Mouse (Mus musculus): ENCODE measurements around the gene Prtn3. TPM values are rescaled to one million over a fixed set of nuclear protein-coding genes. Genes with fewer than 3 reads are reported as not detected.

The Prtn3 gene
- total and polyA plus RNA-seq, 3 experiments, result 0.30 to 0.39 TPM; not detected in 1

DNA sequence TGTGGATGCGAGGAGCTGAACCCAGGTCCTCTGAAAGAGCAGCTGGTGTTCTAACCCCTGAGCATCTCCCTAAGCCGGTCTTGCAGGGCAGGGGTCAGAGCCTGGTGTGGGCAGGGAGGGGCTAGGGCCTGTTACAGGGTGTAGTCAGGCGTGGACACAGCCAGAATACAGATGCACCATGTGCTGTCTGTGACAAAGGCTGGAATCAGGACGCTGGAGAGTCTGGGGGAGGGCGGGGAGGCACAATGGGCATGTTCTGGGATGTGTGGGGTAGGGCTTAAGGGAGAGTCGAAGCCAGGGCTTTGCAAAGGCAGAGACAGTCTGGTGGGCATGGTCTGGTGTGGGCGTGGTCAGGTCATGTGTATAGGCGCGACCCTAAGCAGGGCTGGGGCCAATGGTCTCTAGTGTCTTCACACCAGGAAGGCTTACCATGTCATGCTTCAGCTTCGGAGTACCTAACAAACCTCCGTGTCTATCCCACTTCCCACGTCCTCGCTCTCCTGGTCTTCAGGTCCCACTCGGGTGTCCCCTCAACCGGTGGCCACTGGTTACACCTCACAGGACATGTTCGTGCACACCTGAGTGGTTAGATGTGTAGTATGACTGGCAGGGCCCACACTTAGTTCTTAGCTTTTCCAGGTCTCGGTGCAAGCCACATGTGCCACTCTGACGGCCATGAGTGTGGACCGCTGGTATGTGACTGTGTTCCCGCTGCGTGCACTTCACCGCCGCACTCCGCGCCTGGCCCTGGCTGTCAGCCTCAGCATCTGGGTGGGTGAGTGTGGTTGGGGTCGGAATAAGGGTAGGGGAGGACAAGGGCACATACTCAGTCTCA, 46.0 kb downstream of the Prtn3 start:
- Histone ChIP-seq H3K79me2 (replicated peaks; ENCODE audit: control insufficient read depth, extremely low read depth, insufficient read depth, poor library complexity, severe bottlenecking) (no peaks in the 10 kb centered on the region; the same call in 1 of the 2 replicates), H3K4me3 (replicated peaks in 1 of 3; ENCODE audit: low read depth in 2 of 3, low read length in 2 of 3, poor library complexity in 1 of 3) (no peak overlapping the region), H3K27me3 (replicated peaks) (no peaks in the 10 kb centered on the region), H3K4me1 (ENCODE audit: control insufficient read depth in 1 of 2, insufficient read depth in 2 of 2) (peaks cover 9 to 33% of the 10 kb centered on the region in 2 experiments), H3K27ac (ENCODE audit: insufficient read depth, low read depth) (no peak overlapping the region), H3K4me2 (ENCODE audit: insufficient read depth, low read depth, poor library complexity, severe bottlenecking) (no peak overlapping the region), H3K9me3 (replicated peaks; ENCODE audit: low read length) (peaks cover 4% of the 10 kb centered on the region), H3K9ac (ENCODE audit: insufficient read depth, low read depth) (no peak overlapping the region), H3K36me3 (replicated peaks in 1 of 2; ENCODE audit: control insufficient read depth in 1 of 2, insufficient read depth in 1 of 2, low read length in 1 of 2) (no peaks in the 10 kb centered on the region)
- TF ChIP-seq IRF4 (IDR thresholded peaks at IDR 0.05; ENCODE audit: low read depth, low read length) (no peak), E2F4 (IDR thresholded peaks at IDR 0.05; ENCODE audit: insufficient replicate concordance, low read depth, low read length) (no peak), MEF2A (IDR thresholded peaks at IDR 0.05; ENCODE audit: borderline replicate concordance, low read depth, low read length) (no peak), ETS1 (conservative IDR thresholded peaks at IDR 0.05; ENCODE audit: low read depth, low read length) (no peak), JUN (IDR thresholded peaks at IDR 0.05; ENCODE audit: insufficient read depth, low read depth, low read length) (no peak), HCFC1 (IDR thresholded peaks at IDR 0.05; ENCODE audit: low read depth, low read length) (no peak), JUND (conservative IDR thresholded peaks at IDR 0.05; ENCODE audit: low read depth, low read length) (no peak), SIN3A (IDR thresholded peaks at IDR 0.05; ENCODE audit: low read length) (no peak)
- DNase-seq (ENCODE audit: extremely low read depth), result no peak
- in situ Hi-C loops (cut with MboI; ENCODE audit: low pct_ligation_motif_present, low pct_unique_long_range_greater_than_20kb, low sequenced_read_pairs) (loop anchor here (5.0 kb wide), 1 partner anchor 88 kb away; no protein-coding TSS in a partner anchor), dilution Hi-C loops (cut with MboI; ENCODE audit: extremely low pct_ligation_motif_present, extremely low pct_unique_long_range_greater_than_20kb, low sequenced_read_pairs) (no loop called here)

DNA sequence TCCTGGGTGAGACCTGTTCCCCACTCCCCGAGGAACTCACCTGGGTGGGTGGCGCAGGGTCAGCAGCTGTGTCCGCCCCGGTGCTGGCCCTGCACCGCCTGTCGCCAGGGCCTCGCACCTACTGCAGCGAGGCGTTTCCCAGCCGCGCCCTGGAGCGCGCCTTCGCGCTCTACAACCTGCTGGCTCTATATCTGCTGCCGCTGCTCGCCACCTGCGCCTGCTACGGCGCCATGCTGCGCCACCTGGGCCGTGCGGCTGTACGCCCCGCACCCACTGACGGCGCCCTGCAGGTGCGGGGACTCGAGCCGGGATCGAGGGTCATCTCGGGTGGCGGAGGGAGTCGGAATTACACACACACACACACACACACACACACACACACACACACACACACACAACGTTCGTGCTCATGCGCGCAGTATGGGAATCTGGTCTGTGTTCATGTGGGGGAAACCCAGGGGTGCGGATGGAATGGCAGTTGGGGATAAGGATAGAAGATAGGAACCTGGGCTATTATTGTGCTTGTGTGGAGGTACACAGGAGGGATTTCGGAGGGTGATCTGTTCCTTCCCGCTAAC, 46.8 kb downstream of the Prtn3 start, which contains the start of gene R3hdm4:
Gene R3hdm4, minus strand, starts transcription at position 251 of the 578 bp plus-strand sequence.
- DNase-seq (ENCODE audit: extremely low read depth), result no peak
- Histone ChIP-seq H3K36me3 (replicated peaks in 1 of 2; ENCODE audit: control insufficient read depth in 1 of 2, insufficient read depth in 1 of 2, low read length in 1 of 2) (no peaks in the 10 kb centered on the region), H3K4me3 (replicated peaks in 1 of 3; ENCODE audit: low read depth in 2 of 3, low read length in 2 of 3, poor library complexity in 1 of 3) (no peak within 1 kb of the TSS), H3K27me3 (replicated peaks) (no peaks in the 10 kb centered on the region), H3K4me1 (ENCODE audit: control insufficient read depth in 1 of 2, insufficient read depth in 2 of 2) (peaks cover 3 to 32% of the 10 kb centered on the region in 2 experiments), H3K27ac (ENCODE audit: insufficient read depth, low read depth) (no peak within 1 kb of the TSS), H3K79me2 (replicated peaks; ENCODE audit: control insufficient read depth, extremely low read depth, insufficient read depth, poor library complexity, severe bottlenecking) (no peaks in the 10 kb centered on the region; the same call in 1 of the 2 replicates), H3K9me3 (replicated peaks; ENCODE audit: low read length) (peaks cover 4% of the 10 kb centered on the region), H3K9ac (ENCODE audit: insufficient read depth, low read depth) (no peak within 1 kb of the TSS), H3K4me2 (ENCODE audit: insufficient read depth, low read depth, poor library complexity, severe bottlenecking) (no peak within 1 kb of the TSS)
- dilution Hi-C loops (cut with MboI; ENCODE audit: extremely low pct_ligation_motif_present, extremely low pct_unique_long_range_greater_than_20kb, low sequenced_read_pairs), result no loop called here
- in situ Hi-C loops (cut with MboI; ENCODE audit: low pct_ligation_motif_present, low pct_unique_long_range_greater_than_20kb, low sequenced_read_pairs), result loop anchor here (5.0 kb wide), 1 partner anchor 89 kb away; no protein-coding TSS in a partner anchor
- TF ChIP-seq NRF1 (IDR thresholded peaks at IDR 0.05; ENCODE audit: low read depth, low read length), result no peak

DNA sequence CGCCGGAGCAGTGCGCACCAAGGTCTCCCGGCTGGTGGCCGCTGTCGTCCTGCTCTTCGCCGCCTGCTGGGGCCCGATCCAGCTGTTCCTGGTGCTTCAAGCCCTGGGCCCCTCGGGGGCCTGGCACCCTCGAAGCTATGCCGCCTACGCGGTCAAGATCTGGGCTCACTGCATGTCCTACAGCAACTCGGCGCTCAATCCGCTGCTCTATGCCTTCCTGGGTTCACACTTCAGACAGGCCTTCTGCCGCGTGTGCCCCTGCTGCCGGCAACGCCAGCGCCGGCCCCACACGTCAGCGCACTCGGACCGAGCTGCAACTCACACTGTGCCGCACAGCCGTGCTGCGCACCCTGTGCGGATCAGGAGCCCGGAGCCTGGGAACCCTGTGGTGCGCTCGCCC, 47.3 kb downstream of the Prtn3 start:
- H3K27me3 ChIP-seq (replicated peaks), result no peaks in the 10 kb centered on the region
- TF ChIP-seq SMC3 (IDR thresholded peaks at IDR 0.05; ENCODE audit: low read depth, low read length), result no peak
- TF ChIP-seq HCFC1 (IDR thresholded peaks at IDR 0.05; ENCODE audit: low read depth, low read length), result no peak
- TF ChIP-seq SIN3A (IDR thresholded peaks at IDR 0.05; ENCODE audit: low read length), result no peak
- no peak for TF ChIP-seq NRF1 (IDR thresholded peaks at IDR 0.05; ENCODE audit: low read depth, low read length)
- no peak for TF ChIP-seq IRF4 (IDR thresholded peaks at IDR 0.05; ENCODE audit: low read depth, low read length)
- no peak for TF ChIP-seq UBTF (IDR thresholded peaks at IDR 0.05; ENCODE audit: low read depth, low read length)
- TF ChIP-seq RCOR1 (conservative IDR thresholded peaks at IDR 0.05; ENCODE audit: low read depth, low read length), result no peak
- TF ChIP-seq ELF1 (IDR thresholded peaks at IDR 0.05; ENCODE audit: low read depth, low read length), result no peak
- TF ChIP-seq TCF12 (IDR thresholded peaks at IDR 0.05; ENCODE audit: low read depth, low read length), result no peak
- TF ChIP-seq ETS1 (conservative IDR thresholded peaks at IDR 0.05; ENCODE audit: low read depth, low read length), result no peak
- TF ChIP-seq E2F4 (IDR thresholded peaks at IDR 0.05; ENCODE audit: insufficient replicate concordance, low read depth, low read length), result no peak
- TF ChIP-seq JUN (IDR thresholded peaks at IDR 0.05; ENCODE audit: insufficient read depth, low read depth, low read length), result no peak
- no peak overlapping the region for H3K4me2 ChIP-seq (ENCODE audit: insufficient read depth, low read depth, poor library complexity, severe bottlenecking)
- H3K4me1 ChIP-seq (ENCODE audit: control insufficient read depth in 1 of 2, insufficient read depth in 2 of 2), result peaks cover 2 to 33% of the 10 kb centered on the region in 2 experiments; a peak in 2 of 4 replicates
- H3K9me3 ChIP-seq (replicated peaks; ENCODE audit: low read length), result peaks cover 4% of the 10 kb centered on the region
- H3K36me3 ChIP-seq (replicated peaks in 1 of 2; ENCODE audit: control insufficient read depth in 1 of 2, insufficient read depth in 1 of 2, low read length in 1 of 2), result no peaks in the 10 kb centered on the region
- no peak overlapping the region for H3K4me3 ChIP-seq (replicated peaks in 1 of 3; ENCODE audit: low read depth in 2 of 3, low read length in 2 of 3, poor library complexity in 1 of 3)
- DNase-seq (ENCODE audit: extremely low read depth), result no peak
- no peaks in the 10 kb centered on the region for H3K79me2 ChIP-seq (replicated peaks; ENCODE audit: control insufficient read depth, extremely low read depth, insufficient read depth, poor library complexity, severe bottlenecking)
- in situ Hi-C loops (cut with MboI; ENCODE audit: low pct_ligation_motif_present, low pct_unique_long_range_greater_than_20kb, low sequenced_read_pairs) (loop anchor here (5.0 kb wide), 1 partner anchor 89 kb away; no protein-coding TSS in a partner anchor), dilution Hi-C loops (cut with MboI; ENCODE audit: extremely low pct_ligation_motif_present, extremely low pct_unique_long_range_greater_than_20kb, low sequenced_read_pairs) (no loop called here)
- H3K27ac ChIP-seq (ENCODE audit: insufficient read depth, low read depth), result no peak overlapping the region
- H3K9ac ChIP-seq (ENCODE audit: insufficient read depth, low read depth), result no peak overlapping the region
